Mouse (Mus musculus) C2C12 (cell line): Measurements from ENCODE around the gene Scfd2.

Source experiments
- CTCF ChIP-seq: IDR thresholded peaks from one replicate; pipeline ENCODE4 v1.5.1; 2011; ENCODE audit not compliant: control insufficient read depth, insufficient read depth, insufficient read length
- USF1 ChIP-seq: IDR thresholded peaks from one replicate; pipeline ENCODE4 v1.6.1; 2011; ENCODE audit warnings: low read depth, mild to moderate bottlenecking, control low read depth, moderate library complexity

GRCm38 (mm10) chr5:74388849-74389248 is 142.7 kb downstream of the Scfd2 start:
- TF ChIP-seq CTCF (no peak), USF1 (no peak)
